ENCODE assay signal across 8 mouse cellular contexts in the genomic region with DNA sequence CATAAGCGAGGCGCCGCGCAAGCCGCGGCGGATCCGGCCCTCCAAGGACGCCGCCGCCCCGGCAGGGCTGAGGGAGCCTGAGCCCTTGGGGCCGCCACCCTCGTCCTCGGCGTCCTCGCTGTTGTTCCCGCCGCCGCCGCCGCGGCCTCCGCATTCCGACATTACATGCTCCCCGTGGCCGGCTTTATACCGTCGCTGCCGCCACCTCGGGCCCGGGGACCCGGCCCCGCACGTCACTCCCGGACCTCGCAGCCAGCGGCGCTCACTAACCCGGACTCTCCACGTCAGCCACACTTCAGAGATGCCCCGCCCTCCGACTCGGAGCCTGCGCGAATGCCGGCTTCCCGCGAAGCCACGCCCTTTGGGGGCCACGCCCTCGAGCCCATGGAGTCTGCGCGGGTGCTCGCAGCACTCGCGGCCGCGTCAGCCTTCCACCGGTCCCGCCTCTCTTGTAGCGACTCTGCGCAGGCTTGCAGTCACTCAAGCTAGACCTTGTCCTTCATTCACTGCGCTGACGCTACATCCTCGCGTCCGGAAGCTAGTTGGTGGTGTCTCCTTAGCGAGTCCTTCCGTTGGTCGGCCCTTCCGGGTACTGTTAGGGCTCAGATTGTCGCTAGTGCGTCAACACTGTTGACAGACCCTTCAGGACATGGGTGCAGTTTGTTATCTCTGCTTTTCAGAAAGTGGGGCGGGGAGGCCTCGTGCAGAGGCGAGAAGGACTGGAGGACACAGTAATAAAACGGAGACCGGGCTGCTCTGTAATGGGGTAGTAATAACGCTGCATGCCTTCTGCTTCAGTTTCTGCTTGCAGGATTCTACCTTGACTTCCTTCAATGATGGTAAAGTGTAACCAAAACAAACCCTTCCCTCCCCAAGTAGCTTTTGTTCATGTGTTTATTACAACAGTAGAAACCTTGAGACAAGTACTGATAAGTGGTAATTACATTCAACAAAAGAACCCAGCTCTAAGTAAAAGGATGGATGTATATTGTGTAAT. TPM values are rescaled to one million over a fixed set of nuclear protein-coding genes. Genes with fewer than 3 reads are reported as not detected.
DNase-seq lines count a peak whose midpoint lies in the region; ATAC-seq and TF ChIP-seq lines count a peak whose summit lies in the region.

A gene (minus strand): TSS at position 303 of the 997 bp plus-strand sequence.

- H3K9ac ChIP-seq in kidney, embryonic 14.5 days (ENCODE audit: low read depth, low read length) = peak within 1 kb of the TSS; percentile 85
- peak within 1 kb of the TSS; percentile 98 for H3K9ac ChIP-seq in limb, embryonic 15.5 days

- no peak; the same call in 1 of the 2 replicates for TF ChIP-seq POLR2A in bone marrow macrophage, adult 2 months (IDR thresholded peaks at IDR 0.05; ENCODE audit: borderline replicate concordance, low read depth, low read length)
- TF ChIP-seq POLR2A in embryonic fibroblast, embryonic 13.5 days (IDR thresholded peaks at IDR 0.05; ENCODE audit: low read depth, low read length) = peak; percentile 86

- H3K4me3 ChIP-seq in bone marrow macrophage, adult 2 months (ENCODE audit: insufficient read depth, low read length) = peak within 1 kb of the TSS; percentile 86
- H3K4me3 ChIP-seq in embryonic fibroblast, embryonic 13.5 days (ENCODE audit: insufficient read depth, low read length) = peak within 1 kb of the TSS; percentile 92
- peak within 1 kb of the TSS; percentile 95 for H3K4me3 ChIP-seq in kidney, embryonic 14.5 days (ENCODE audit: low read length)
- peak within 1 kb of the TSS; percentile 86 for H3K4me3 ChIP-seq in limb, embryonic 15.5 days

- no peaks in the 10 kb centered on the region for H3K9me3 ChIP-seq in kidney, embryonic 14.5 days (ENCODE audit: control insufficient read depth, low read length)
- no peaks in the 10 kb centered on the region for H3K9me3 ChIP-seq in limb, embryonic 15.5 days

- 0% methylated on average over 66 of the region's 80 CpGs for WGBS in kidney, embryonic 14.5 days
- WGBS in limb, embryonic 15.5 days = under 1% methylated on average over 78 of the region's 80 CpGs

- peaks cover 24% of the 10 kb centered on the region for H3K36me3 ChIP-seq in kidney, embryonic 14.5 days (ENCODE audit: control insufficient read depth, insufficient read depth, low read length)
- peaks cover 38% of the 10 kb centered on the region for H3K36me3 ChIP-seq in limb, embryonic 15.5 days

- peak; percentile 98 for DNase-seq in A20 (ENCODE audit: low read depth, low spot score)
- DNase-seq in heart, adult 9 months (ENCODE audit: low spot score in 2 of 2) = peak; percentile 99 to 100
- DNase-seq in monocyte, adult 2 months (ENCODE audit: low read depth in 1 of 2, low spot score in 2 of 2) = peak; percentile 99 to 100
- peak; percentile 100 for DNase-seq in spleen, postnatal 36 days (ENCODE audit: low spot score in 2 of 2)

- peak within 1 kb of the TSS; percentile 76 for H3K4me2 ChIP-seq in kidney, embryonic 14.5 days (replicated peaks; ENCODE audit: low read depth, low read length)
- H3K4me2 ChIP-seq in limb, embryonic 15.5 days = peak within 1 kb of the TSS; percentile 55

- H3K27ac ChIP-seq in bone marrow macrophage, adult 2 months (ENCODE audit: insufficient read depth, low read depth, low read length) = peak within 1 kb of the TSS; percentile 73
- peak within 1 kb of the TSS; percentile 67 for H3K27ac ChIP-seq in embryonic fibroblast, embryonic 13.5 days (ENCODE audit: insufficient read depth, low read length)
- peak within 1 kb of the TSS; percentile 89 for H3K27ac ChIP-seq in kidney, embryonic 14.5 days (ENCODE audit: low read depth, low read length)
- H3K27ac ChIP-seq in limb, embryonic 15.5 days = peak within 1 kb of the TSS; percentile 92

- ATAC-seq in kidney, embryonic 14.5 days (ENCODE audit: low FRiP score, low TSS enrichment) = peak; percentile 99
- ATAC-seq in limb, embryonic 15.5 days (ENCODE audit: insufficient number of reproducible peaks, low FRiP score, low TSS enrichment, low read depth) = peak; percentile 99

- no peak for TF ChIP-seq CTCF in bone marrow macrophage, adult 2 months (IDR thresholded peaks at IDR 0.05; ENCODE audit: low read depth, low read length)
- no peak for TF ChIP-seq CTCF in embryonic fibroblast, embryonic 13.5 days (IDR thresholded peaks at IDR 0.05; ENCODE audit: borderline replicate concordance, insufficient read depth, low read length)

- H3K4me1 ChIP-seq in bone marrow macrophage, adult 2 months (ENCODE audit: control insufficient read depth, insufficient read depth, low read length) = peaks cover 14% of the 10 kb centered on the region
- H3K4me1 ChIP-seq in embryonic fibroblast, embryonic 13.5 days (ENCODE audit: control insufficient read depth, insufficient read depth, low read length) = no peaks in the 10 kb centered on the region
- peaks cover 20% of the 10 kb centered on the region for H3K4me1 ChIP-seq in kidney, embryonic 14.5 days (ENCODE audit: control insufficient read depth, insufficient read depth, low read length)
- H3K4me1 ChIP-seq in limb, embryonic 15.5 days = peaks cover 10% of the 10 kb centered on the region

- no peaks in the 10 kb centered on the region for H3K27me3 ChIP-seq in kidney, embryonic 14.5 days (ENCODE audit: control insufficient read depth, insufficient read depth, low read length)
- H3K27me3 ChIP-seq in limb, embryonic 15.5 days = no peaks in the 10 kb centered on the region

RNA-seq across cellular contexts. Expression of the gene that starts here (rescaled TPM):
- polyA plus RNA-seq in bone marrow macrophage, adult 2 months (2012; ENCODE audit: insufficient read depth, insufficient read length, missing spikeins) = 14.5 and 15.5 TPM in 2 replicates
- 26.6 and 27.1 TPM in 2 replicates for polyA plus RNA-seq in embryonic fibroblast, embryonic 13.5 days (2011; ENCODE audit: insufficient read length, low read depth, missing spikeins)
- 33.1 and 38.8 TPM in 2 replicates for polyA plus RNA-seq in kidney, embryonic 14.5 days (2014; fragmentation: Nextera tagmentation; extraction: Ambion mirVana)
- 37.4 and 41.6 TPM in 2 replicates for polyA plus RNA-seq in limb, embryonic 15.5 days (2015; fragmentation: Nextera tagmentation; extraction: Ambion mirVana)

Comparison
In these comparisons a context has a peak if more than half of its experiments do, and no peak if none do; other contexts are left out.
1. Peak in every context shown above with its lines: DNase-seq, ATAC-seq, H3K4me3 ChIP-seq and H3K27ac ChIP-seq.